Mouse (Mus musculus) E14TG2a.4 (cell line): ENCODE measurements at regions not wholly inside any gene's neighbourhood (a gene's known extent, or its start where the extent isn't known, plus 50 kb on each side); places are given as distances from the start of the nearest gene placed in this dataset.

Source experiments
- CTCF ChIP-seq: conservative IDR thresholded peaks from 2 replicates; pipeline ENCODE4 v1.5.1; 2014; ENCODE audit warnings: low read length
- NANOG ChIP-seq: IDR thresholded peaks from 2 replicates; pipeline ENCODE4 v1.6.1; 2014; ENCODE audit warnings: borderline replicate concordance, low read length, mixed read lengths
- POU5F1 ChIP-seq: IDR thresholded peaks from 2 replicates; pipeline ENCODE4 v1.6.1; 2014; ENCODE audit warnings: low read length, borderline replicate concordance

GRCm38 (mm10) chr4:140405427-140405826 is 158.8 kb upstream of the Igsf21 start:
- TF ChIP-seq CTCF (no peak), NANOG (no peak), POU5F1 (no peak)
